ENCODE assay signal across 17 mouse cellular contexts in the genomic region with DNA sequence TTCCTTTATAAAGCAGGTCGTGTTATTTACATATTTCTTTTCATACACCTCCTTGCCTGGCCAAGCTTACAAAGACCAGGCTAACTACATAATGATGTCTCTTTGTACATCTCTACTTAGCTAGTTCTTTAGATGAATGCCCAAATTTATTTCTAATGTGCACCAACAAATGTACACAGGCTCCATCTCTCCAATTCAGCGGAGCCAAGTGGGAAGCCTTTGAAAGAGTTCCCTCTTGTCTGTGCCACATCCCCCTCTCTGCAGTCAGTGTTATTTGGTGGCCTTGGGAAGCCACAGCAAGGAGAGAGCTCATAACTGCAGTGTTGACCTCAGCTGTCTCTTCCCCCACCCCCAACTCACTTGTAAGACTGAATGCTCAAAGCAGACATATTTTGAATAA. TPM values are rescaled to one million over a fixed set of nuclear protein-coding genes. Genes with fewer than 3 reads are reported as not detected.
"Had no signal": no experiment of that assay in that cellular context is flagged by ENCODE, and none has a peak within 500 bp of the region (broad histone marks: within the 10 kb centered on the region; RNA-seq: fewer than 3 reads in every experiment).

No protein-coding gene starts in this region.

- H3K4me2 ChIP-seq: liver, embryonic 11.5 days; liver, embryonic 15.5 days; midbrain, embryonic 13.5 days; neural tube, embryonic 13.5 days had no signal

- H3K36me3 ChIP-seq: limb, embryonic 10.5 days; liver, embryonic 15.5 days; midbrain, embryonic 13.5 days; neural tube, embryonic 13.5 days had no signal

- H3K27ac ChIP-seq: left cerebral cortex, adult 2 months; limb, embryonic 10.5 days; liver, embryonic 15.5 days; midbrain, embryonic 13.5 days; neural tube, embryonic 13.5 days had no signal

- H3K9ac ChIP-seq: liver, embryonic 15.5 days; midbrain, embryonic 13.5 days; neural tube, embryonic 13.5 days had no signal

- H3K4me1 ChIP-seq: liver, embryonic 15.5 days had no signal

- ATAC-seq: lung, postnatal 0 days had no signal

- H3K9me3 ChIP-seq: limb, embryonic 10.5 days; liver, embryonic 15.5 days; midbrain, embryonic 13.5 days; neural tube, embryonic 13.5 days had no signal

- DNase-seq: kidney, postnatal 10 days; kidney, postnatal 4 days; lung, adult 2 months; lung, postnatal 36 days; right cerebral cortex, adult 18-20 months; right cerebral cortex, postnatal 25 days; thymus, postnatal 36 days had no signal

- H3K4me3 ChIP-seq: left cerebral cortex, adult 2 months; limb, embryonic 10.5 days; liver, embryonic 15.5 days; midbrain, embryonic 13.5 days; neural tube, embryonic 13.5 days had no signal

- H3K27me3 ChIP-seq: liver, embryonic 15.5 days had no signal

RNA-seq across cellular contexts. Expression of a gene that starts 46.3 kb away (rescaled TPM):
- total RNA-seq: megakaryocyte progenitor cell, adult 5-6 weeks had no signal
- polyA plus RNA-seq: limb, embryonic 10.5 days; lung, adult 2 months; lung, postnatal 0 days; neural tube, embryonic 13.5 days; small intestine, adult 2 months; stomach, embryonic 16.5 days had no signal
